Mouse (Mus musculus) erythroblast, embryonic 14.5 days (primary cell): ENCODE measurements around the gene Pnmal1. TPM values are rescaled to one million over a fixed set of nuclear protein-coding genes. Genes with fewer than 3 reads are reported as not detected.

Experiments used
- H3K27me3 ChIP-seq: 2 replicates; pipeline ENCODE4 v1.6.1; 2012; ENCODE audit warnings: inconsistent platforms; ENCODE audit not compliant: control insufficient read depth
- H3K36me3 ChIP-seq: 2 replicates; pipeline ENCODE4 v1.6.1; 2012; ENCODE audit warnings: mild to moderate bottlenecking, inconsistent platforms; ENCODE audit not compliant: control insufficient read depth
- H3K4me1 ChIP-seq: 2 replicates; pipeline ENCODE4 v1.6.1; 2012; ENCODE audit warnings: inconsistent platforms; ENCODE audit not compliant: control insufficient read depth
- H3K4me3 ChIP-seq: replicated peaks from 2 replicates; pipeline ENCODE3; 2012; ENCODE audit warnings: moderate library complexity, mild to moderate bottlenecking, inconsistent platforms
- H3K9me3 ChIP-seq: 2 replicates; pipeline ENCODE4 v1.6.1; 2012; ENCODE audit warnings: low read length, inconsistent platforms, mixed read lengths; ENCODE audit not compliant: control insufficient read depth
- GATA1 ChIP-seq: IDR thresholded peaks from 2 replicates; pipeline ENCODE4 v1.6.1; 2012; ENCODE audit warnings: low read length, inconsistent platforms, mixed read lengths
- TAL1 ChIP-seq: IDR thresholded peaks from 3 replicates; pipeline ENCODE4 v1.6.1; 2012; ENCODE audit warnings: low read length, inconsistent platforms, mixed read lengths
- polyA plus RNA-seq: library from polyadenylated mRNA; stranded (reverse); fragments of >175 nt; gene quantifications from 2 replicates; pipeline ENCODE4 v1.2.3, GENCODE M21; 2012

The Pnmal1 gene
- polyA plus RNA-seq = not detected in 2 replicates

GRCm38 (mm10) chr7:16959539-16960187 is at the start of gene Pnmal1:
TSS of gene Pnmal1 (plus strand) at chr7:16959679.
- TF ChIP-seq TAL1 = no peak
- TF ChIP-seq GATA1 = no peak
- Histone ChIP-seq H3K9me3 (no peaks in the 10 kb centered on the region), H3K4me3 (no peak within 1 kb of the TSS), H3K27me3 (peaks cover 4% of the 10 kb centered on the region; the same call in 1 of the 2 replicates), H3K36me3 (no peaks in the 10 kb centered on the region), H3K4me1 (no peaks in the 10 kb centered on the region)

GRCm38 (mm10) chr7:16909909-16910308 is 49.6 kb upstream of the Pnmal1 start:
- Histone ChIP-seq H3K27me3 (peaks cover 35% of the 10 kb centered on the region), H3K4me1 (peaks cover 14% of the 10 kb centered on the region), H3K36me3 (peaks cover 11% of the 10 kb centered on the region), H3K9me3 (no peaks in the 10 kb centered on the region), H3K4me3 (no peak overlapping the region)
- TF ChIP-seq TAL1 (no peak), GATA1 (no peak)

- Histone ChIP-seq H3K27me3 (peaks cover 32% of the 10 kb centered on the region), H3K4me3 (no peak overlapping the region), H3K9me3 (no peaks in the 10 kb centered on the region), H3K36me3 (peaks cover 31% of the 10 kb centered on the region), H3K4me1 (peaks cover 3% of the 10 kb centered on the region)
- TF ChIP-seq TAL1 = no peak
- TF ChIP-seq GATA1 = no peak
These were observed 47.6 kb upstream of the Pnmal1 start for GRCm38 (mm10) chr7:16911904-16912303.

- Histone ChIP-seq H3K27me3 (peaks cover 28% of the 10 kb centered on the region), H3K4me3 (no peak overlapping the region), H3K36me3 (peaks cover 36% of the 10 kb centered on the region), H3K4me1 (peaks cover 2% of the 10 kb centered on the region), H3K9me3 (no peaks in the 10 kb centered on the region)
- no peak for TF ChIP-seq GATA1
- no peak for TF ChIP-seq TAL1
These were observed 47.1 kb upstream of the Pnmal1 start for GRCm38 (mm10) chr7:16912360-16912759.

- Histone ChIP-seq H3K4me3 (no peak overlapping the region), H3K36me3 (peaks cover 51% of the 10 kb centered on the region), H3K4me1 (peaks cover 7% of the 10 kb centered on the region), H3K27me3 (peaks cover 12% of the 10 kb centered on the region), H3K9me3 (no peaks in the 10 kb centered on the region)
- TF ChIP-seq TAL1 (no peak), GATA1 (no peak)
These were observed 45.5 kb upstream of the Pnmal1 start for GRCm38 (mm10) chr7:16913806-16914452.

GRCm38 (mm10) chr7:16914453-16915343 is 44.8 kb upstream of the Pnmal1 start:
- no peak overlapping the region for H3K4me3 ChIP-seq
- peaks cover 5% of the 10 kb centered on the region for H3K27me3 ChIP-seq
- peaks cover 15% of the 10 kb centered on the region for H3K4me1 ChIP-seq
- H3K36me3 ChIP-seq = peaks cover 59% of the 10 kb centered on the region
- no peaks in the 10 kb centered on the region for H3K9me3 ChIP-seq
- TF ChIP-seq GATA1 (no peak), TAL1 (no peak)

GRCm38 (mm10) chr7:16915461-16916340 is 43.8 kb upstream of the Pnmal1 start:
- peaks cover 68% of the 10 kb centered on the region for H3K36me3 ChIP-seq
- no peak for TF ChIP-seq GATA1
- peaks cover 24% of the 10 kb centered on the region for H3K4me1 ChIP-seq
- no peak overlapping the region for H3K4me3 ChIP-seq
- no peaks in the 10 kb centered on the region for H3K9me3 ChIP-seq
- no peaks in the 10 kb centered on the region for H3K27me3 ChIP-seq
